Mouse (Mus musculus): ENCODE measurements at regions not wholly inside any gene's neighbourhood (a gene's known extent, or its start where the extent isn't known, plus 50 kb on each side); places are given as distances from the start of the nearest gene placed in this dataset.
A peak's percentile ranks its signal among the peaks of the same experiment; 100 is the strongest.

DNA sequence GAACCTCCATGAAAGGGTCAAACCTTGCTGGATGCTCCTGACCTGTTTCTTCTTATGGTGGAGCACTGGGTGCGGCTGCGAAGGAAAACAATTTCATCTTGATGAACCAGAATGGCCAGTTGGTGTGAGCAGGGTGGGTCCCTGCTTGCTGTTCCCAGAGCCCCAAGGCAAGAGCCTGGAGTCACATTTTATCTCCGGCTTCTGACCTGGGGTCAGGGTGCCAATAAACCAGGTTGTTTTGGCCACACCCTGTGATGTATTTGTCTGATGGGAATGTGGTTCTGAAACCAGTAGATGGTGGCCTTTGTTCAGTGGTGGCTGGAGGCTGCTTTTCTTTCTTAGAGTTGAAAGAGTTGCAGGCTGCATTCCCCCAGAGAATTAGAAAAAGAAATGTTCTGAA, 274.4 kb downstream of the Tbc1d1 start:
- TF ChIP-seq POLR2A (IDR thresholded peaks at IDR 0.05; ENCODE audit: low read depth, low read length) (no peak), CTCF (conservative IDR thresholded peaks at IDR 0.05 in 1 of 2, IDR thresholded peaks at IDR 0.05 in 1 of 2; ENCODE audit: low read depth in 2 of 2, low read length in 2 of 2) (peak in 1 of 2 experiments; percentile 2; a peak in 1 of 4 replicates), ETS1 (conservative IDR thresholded peaks at IDR 0.05; ENCODE audit: low read depth, low read length) (no peak), MAX (IDR thresholded peaks at IDR 0.05; ENCODE audit: low read length) (no peak), CHD1 (IDR thresholded peaks at IDR 0.05; ENCODE audit: low read depth, low read length) (no peak), EP300 (IDR thresholded peaks at IDR 0.05; ENCODE audit: low read length) (no peak), POLR2AphosphoS2 (IDR thresholded peaks at IDR 0.05; ENCODE audit: low read depth, low read length) (no peak), TCF12 (IDR thresholded peaks at IDR 0.05; ENCODE audit: low read depth, low read length) (no peak), E2F4 (IDR thresholded peaks at IDR 0.05; ENCODE audit: insufficient replicate concordance, low read depth, low read length) (no peak), MXI1 (IDR thresholded peaks at IDR 0.05; ENCODE audit: low read depth, low read length) (no peak), CHD2 (IDR thresholded peaks at IDR 0.05; ENCODE audit: low read length) (no peak), ZNF384 (IDR thresholded peaks at IDR 0.05; ENCODE audit: low read depth, low read length) (no peak), JUN (IDR thresholded peaks at IDR 0.05; ENCODE audit: insufficient read depth, low read depth, low read length) (no peak)

Measured in CH12.LX (cell line).